Mouse (Mus musculus) layer of hippocampus, adult 9-10 months (tissue): ENCODE measurements around the gene Iffo1.

Source experiments
- DNase-seq: peaks from one replicate; pipeline ENCODE4 v3.0.0; 2022; ENCODE audit warnings: low spot score

Iffo1 gene

DNA sequence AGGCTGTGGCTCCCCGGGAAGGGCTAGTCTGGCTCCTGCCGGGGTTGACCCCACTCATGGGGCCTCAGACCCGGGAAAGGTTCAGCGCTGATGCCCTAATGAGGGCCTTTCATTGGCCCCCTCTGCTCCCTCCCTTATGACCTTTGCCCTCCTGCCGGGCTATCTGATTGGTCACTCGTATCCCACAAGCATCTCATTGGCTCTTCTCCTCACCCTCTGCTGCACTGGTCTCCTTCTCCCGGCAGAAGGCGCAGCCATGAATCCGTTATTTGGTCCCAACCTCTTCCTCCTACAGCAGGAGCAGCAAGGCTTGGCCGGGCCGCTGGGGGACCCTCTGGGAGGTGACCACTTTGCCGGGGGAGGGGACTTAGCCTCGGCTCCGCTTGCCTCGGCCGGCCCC, at the start of gene Iffo1:
Gene Iffo1 (plus strand): TSS at position 241 of the 400 bp plus-strand sequence.
- DNase-seq: peak; percentile 94

DNA sequence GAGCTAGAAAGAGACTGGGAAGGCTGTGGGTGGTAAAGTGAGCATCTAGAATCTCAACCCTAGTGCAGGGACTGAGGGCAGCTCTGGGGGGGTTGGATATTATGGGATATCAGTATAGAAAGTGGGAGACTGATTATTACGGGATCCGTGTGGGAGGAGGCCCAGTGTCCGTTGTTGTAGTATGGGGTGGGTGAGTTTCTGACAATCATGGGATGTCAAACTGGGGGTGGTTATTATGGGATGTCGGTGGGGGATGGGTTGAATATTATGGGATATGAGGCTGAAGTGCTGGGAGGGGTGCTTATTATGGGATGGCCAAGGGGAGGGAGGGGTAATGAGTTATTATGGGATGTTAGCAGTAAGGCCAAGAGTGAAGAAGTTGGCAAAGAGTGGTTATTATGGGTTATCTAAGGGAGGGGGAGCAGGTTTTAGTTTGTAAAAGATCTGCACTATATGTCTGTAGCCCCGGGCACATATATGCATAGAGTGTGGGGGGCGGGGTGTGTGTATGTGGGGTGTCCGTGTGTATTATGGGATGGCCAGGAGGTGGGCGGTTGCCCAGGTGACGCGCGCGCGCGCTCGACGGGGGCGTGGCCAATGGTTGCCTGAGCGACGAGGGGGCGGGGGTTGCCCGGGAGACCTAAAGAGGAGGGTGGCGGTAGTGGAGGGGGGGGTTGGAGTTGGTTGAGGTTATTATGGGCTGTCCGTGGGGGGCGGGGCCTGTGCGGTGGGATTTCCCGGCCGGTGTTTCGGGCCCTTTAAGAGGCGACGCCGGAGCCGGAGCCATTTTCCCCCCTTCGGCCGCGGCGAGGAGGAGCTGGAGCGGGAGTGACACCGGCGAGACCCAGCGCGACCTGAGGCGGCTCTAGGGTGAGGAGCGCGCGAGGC, 49.4 kb upstream of the Iffo1 start, which contains the start of gene Chd4:
Gene Chd4 (plus strand): TSS at position 591 of the 888 bp plus-strand sequence.
- DNase-seq: peak; percentile 84

DNA sequence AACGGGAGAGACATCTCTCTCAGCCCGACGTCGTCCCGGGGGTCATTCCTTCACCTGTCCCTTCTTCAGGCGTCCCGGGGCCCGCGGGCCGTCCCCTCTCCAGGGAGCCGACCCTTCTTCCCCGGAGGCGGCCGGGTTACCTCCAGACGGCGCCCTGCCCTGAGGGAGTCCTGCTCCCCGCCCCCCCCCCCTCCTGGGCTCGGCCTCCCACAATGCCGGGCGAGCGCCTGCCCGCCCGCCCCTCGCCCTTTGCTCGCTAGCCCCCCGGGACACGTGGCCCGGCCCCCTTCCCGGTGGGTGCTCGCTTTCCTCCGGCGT, 48.8 kb upstream of the Iffo1 start:
- no peak for DNase-seq

DNA sequence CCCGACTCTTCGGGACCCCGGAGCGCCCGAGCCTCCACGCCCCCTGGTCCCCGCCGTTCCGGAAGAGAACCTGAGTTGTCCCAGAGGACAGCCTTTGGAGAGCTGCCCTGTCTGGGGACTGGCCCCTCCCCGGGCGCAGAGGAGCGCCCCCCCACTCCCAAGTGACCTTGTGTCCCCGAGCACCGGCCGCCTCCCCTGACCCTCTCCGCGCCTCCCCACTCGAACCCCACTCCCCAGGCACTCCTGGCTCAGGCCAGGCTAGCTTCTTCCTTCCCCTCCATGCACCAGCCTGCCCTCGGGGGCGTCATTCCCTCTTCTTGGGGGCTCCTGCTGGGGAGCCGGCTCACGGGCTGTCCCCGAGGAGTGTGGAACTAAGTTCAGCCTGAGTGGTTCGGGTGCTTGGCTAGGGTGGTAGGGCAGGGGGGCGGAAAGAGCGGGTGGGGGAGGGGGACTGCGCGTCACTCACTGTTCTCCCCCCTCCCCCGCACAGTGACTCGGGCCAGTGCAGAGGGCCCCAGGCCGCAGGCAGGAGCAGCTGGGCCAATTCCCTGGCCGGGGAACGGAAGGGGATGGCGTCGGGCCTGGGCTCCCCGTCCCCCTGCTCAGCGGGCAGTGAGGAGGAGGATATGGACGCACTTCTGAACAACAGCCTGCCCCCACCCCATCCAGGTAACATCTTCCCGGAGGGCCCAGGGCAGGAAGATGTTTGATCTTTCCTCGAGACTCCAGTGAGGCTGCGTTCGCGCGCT, 48.3 kb upstream of the Iffo1 start:
- DNase-seq: no peak

DNA sequence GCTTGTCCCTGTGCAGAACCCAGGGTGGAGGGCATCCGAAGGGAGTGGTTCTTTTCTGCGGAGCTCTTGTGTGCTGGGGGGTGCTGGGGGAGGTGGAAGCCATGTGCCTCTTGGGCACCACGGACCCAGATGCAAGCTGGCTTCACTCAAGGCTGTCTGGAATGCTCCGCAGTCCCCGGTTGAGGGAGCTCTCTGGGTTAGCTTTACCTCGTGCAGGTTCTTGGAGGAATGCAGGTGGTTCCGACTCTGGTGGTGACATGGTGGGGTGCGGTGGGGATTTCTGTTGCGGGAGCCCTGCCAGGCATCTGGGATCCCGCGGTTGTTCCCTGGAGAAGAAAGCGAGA, 47.7 kb upstream of the Iffo1 start:
- DNase-seq: no peak

DNA sequence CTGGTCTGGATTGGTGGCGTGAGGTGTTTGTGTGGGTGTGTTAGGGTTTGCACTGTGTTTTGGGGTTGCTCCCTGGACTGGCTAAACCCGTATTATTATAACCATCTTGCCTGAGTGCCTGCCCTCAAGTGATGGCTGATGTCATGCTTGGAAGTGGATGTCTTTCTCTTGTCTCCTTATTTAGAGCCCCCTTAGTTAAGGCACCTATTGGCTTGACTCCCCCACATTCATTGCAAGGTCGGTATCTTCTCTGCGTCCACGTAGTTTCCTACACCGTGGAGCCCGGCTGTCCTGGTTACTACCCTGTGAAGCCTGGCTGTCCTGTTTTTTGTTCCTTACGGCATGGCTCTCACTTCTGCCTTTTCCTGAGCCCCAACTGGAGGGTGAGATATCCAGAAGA, 47.1 kb upstream of the Iffo1 start:
- DNase-seq: no peak

DNA sequence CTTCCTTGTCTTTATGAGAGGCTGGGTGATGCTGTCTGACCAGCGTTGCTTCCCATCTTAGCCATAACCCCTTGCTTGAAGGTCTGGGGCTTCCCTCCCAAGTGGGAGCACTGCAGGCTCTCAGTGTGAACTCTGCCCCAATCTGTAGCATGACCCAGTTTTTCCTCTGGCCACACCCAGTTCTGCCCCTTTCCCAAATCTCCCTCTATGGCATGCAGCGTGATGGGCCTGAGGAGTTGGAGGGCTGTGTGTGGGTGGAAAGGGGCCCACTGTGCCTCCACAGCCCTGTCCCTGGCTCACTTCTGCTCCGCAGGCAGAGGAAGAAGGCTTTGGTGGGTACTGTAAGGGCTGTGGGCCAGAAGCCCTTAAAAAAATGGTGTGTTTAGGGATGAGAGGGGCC, 46.5 kb upstream of the Iffo1 start:
- no peak for DNase-seq

- no peak for DNase-seq
Measured at GRCm38 (mm10) chr6:125099421-125099971, 45.5 kb upstream of the Iffo1 start.

GRCm38 (mm10) chr6:125101444-125101843, 43.6 kb upstream of the Iffo1 start:
- no peak for DNase-seq

DNA sequence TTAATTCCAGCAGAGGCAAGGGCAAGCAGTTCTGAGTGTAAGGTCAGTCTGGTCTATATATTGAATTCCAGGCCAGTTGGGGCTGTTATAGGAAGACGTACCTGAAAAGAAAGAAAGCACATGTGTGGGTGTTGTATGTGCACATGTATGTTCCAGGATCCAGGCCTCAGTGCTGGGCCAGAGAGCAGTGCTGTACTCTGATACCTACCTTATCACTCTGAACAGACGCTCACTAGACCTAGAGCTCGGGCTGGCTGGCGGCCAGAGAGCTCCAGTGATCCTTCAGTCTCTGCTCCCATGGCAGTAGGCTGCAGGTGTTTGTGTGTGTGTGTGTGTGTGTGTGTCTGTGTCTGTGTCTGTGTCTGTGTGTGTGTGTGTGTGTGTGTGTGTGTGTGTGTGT, 40.8 kb upstream of the Iffo1 start:
- no peak for DNase-seq

- no peak for DNase-seq
Measured at GRCm38 (mm10) chr6:125107705-125108104, 37.3 kb upstream of the Iffo1 start.

DNA sequence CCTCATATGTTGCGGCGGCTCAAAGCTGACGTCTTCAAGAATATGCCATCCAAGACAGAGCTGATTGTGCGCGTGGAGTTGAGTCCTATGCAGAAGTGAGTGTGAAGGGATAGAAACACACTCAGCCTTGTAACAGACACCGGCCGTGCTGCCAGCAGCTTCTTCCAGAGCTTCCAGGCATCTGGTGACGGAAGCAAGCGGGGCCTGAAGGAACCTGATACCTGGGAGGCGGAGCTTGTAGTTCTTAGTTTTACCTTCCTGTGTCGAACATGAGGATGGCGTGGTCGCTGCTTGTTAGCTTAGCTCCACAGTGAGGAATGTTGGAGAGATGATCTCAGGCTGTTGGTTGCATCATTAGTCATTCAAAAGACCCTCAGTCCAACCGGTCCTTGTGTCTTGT, 35.7 kb upstream of the Iffo1 start:
- no peak for DNase-seq

GRCm38 (mm10) chr6:125110927-125111326, 34.1 kb upstream of the Iffo1 start:
- DNase-seq: no peak

- DNase-seq: no peak
Measured at GRCm38 (mm10) chr6:125112553-125112952, 32.5 kb upstream of the Iffo1 start.

DNA sequence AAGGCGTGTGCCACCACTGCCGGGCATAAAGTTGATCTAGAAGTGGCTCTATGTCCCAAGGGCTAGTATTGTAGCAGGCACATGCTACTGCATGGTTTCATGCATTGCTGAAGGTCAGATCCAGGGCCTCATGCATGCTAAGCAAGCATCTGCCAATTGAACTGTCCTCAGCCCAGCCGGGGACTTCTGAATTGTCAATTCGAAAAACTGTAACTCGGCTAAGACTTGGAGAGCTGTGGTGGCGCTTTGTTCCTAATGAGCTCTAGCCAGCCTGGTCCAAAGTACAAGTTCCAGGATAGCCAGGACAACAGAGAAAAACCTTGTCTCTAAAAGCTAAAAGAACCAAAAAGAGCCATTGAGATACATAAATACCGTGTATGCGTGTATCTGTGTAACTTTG, 25.7 kb upstream of the Iffo1 start:
- DNase-seq: no peak

GRCm38 (mm10) chr6:125128724-125129123, 16.3 kb upstream of the Iffo1 start:
- DNase-seq: no peak

GRCm38 (mm10) chr6:125129710-125130402, 15.2 kb upstream of the Iffo1 start:
- no peak for DNase-seq

DNA sequence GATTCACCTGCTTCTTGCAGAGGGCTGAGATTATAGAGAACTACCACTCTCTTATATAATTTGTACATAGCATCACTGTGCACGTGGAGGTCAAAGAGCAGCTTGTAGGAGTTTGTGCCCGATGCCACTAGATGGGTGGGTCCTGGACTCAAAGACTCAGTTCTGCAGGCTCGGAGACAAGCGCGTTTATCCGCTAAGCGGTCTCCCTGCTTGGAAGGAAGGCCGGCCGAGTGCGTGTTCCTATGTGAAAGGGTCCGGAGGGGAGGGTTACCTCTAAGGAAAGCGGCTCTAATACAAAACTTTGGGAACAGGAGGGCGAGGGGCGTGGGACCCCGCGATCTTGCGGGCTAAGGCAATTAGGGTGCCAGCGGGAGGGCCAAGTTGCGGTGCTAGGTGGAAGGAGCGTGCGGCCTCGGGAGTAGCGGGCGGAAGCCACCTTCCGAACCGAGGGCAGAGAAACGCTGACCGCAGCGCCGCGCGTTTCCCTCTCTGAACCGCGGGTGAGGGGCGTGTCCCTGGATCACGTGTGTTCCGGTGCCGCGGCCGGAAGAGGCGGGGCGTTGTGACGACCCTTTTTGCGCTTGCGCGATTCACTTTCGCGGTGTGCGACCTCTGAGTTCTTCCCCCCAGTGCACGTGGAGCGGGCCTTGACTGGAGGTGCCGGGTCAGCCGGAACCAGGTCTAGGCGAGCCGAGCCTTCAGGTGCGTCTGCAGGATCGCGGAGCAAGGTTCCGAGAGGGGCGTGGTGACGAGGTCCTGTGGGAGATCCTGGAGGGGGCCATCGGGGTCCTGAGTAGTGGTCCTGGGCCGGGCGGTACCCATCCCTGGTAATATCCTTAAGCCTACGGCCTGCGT, 13.5 kb upstream of the Iffo1 start, which contains the start of gene Nop2:
Gene Nop2 (plus strand): TSS at position 608 of the 855 bp plus-strand sequence.
- no peak for DNase-seq

DNA sequence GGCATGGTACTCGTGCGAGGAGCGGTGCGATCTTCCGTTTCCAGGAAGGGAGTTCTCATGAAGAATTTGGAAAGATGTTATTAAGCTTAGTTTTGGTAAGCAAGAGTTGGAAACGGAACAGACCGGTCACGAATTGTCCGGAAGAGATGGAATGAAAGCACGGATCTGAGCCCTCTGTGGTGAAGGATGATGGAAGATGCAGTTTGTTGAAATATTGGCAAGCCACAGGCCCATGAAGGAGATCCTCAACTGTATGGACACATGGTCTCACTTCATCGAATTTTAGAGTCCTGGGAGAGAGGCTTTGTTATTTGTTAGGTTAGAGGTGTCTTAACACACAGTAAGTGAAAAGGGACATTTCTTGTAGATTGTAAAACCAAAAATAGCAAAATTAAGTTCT, 12.6 kb upstream of the Iffo1 start:
- DNase-seq: no peak

- no peak for DNase-seq
Measured at GRCm38 (mm10) chr6:125137002-125137671, 7.9 kb upstream of the Iffo1 start.

GRCm38 (mm10) chr6:125139747-125140146, 5.3 kb upstream of the Iffo1 start:
- DNase-seq: no peak
